Mouse (Mus musculus): ENCODE data around the gene 1700024B05Rik. TPM values are rescaled to one million over a fixed set of nuclear protein-coding genes. Genes with fewer than 3 reads are reported as not detected.
"Not testable (repeated sequence)": the region's sequence is repeated elsewhere in the genome, so short reads cannot be mapped to it uniquely, and the experiment has no call there.

The 1700024B05Rik gene
- total RNA-seq (2021): not detected
- long read RNA-seq, experiment 1: 0 reads
- long read RNA-seq, experiment 2: 0 reads

DNA sequence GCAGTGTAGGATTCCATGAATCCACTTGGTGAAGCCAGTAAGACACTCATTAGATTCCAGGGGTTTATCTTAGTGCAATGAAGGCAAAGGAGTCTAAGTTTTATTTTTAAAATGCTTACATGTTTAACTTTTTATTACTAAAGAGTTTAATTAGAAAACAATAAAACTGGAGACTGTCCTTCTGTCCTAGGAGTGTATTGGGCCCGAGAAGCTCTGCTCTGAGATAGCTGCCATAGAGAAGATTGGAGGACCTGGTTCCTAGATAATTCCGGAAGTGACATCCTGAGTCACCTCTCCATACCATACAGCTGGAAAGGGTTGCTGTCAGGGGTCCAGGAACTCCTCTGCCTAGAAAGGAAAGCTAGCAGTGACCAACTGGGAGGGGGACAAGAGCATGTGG lies at the start of gene 1700024B05Rik:
1700024B05Rik (plus strand) TSS at position 301 of the 400 bp plus-strand sequence.
- not testable (repeated sequence) for DNase-seq

DNA sequence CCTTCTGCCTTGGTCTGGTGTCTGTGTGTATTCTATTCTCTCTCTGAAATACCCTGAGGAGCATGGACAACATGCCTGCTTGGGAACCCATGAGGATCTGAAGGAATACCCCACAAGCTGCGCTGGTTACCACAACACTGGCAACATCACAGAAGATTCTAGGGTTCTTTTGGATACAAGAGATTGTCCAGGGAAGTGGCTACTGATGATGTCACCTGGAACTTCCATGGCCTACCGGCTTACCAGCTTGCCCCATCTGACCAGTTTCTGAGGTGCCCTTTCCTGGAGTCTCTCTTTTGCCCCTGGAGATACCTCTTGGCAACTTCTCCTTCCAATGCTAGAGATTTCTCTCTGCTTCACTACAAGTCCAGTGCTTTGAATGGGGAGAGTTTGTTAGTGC lies 36.6 kb upstream of the 1700024B05Rik start, which contains the start of gene Gm7980:
Gm7980 (minus strand) TSS at position 101 of the 400 bp plus-strand sequence.
- not testable (repeated sequence) for DNase-seq

DNA sequence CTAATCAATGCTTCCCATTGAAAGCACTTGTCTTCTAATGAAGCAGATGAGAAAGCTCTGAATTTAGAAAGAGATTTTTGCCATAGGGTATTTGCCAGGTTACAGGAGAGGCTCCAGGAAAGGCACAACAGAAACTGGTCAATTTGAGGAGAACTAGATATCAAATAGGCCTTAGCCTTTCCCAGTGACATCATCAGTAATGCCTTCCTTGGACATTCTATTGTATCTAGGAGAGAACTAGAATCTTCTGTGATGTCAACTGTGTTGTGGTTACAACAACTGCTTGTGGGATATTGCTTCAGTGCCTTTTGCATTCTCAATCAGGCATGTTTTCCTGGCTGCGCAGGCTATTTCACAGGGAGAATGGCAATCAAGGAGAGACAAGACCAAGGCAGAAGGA lies 19.1 kb upstream of the 1700024B05Rik start, which contains the start of gene 1700049E17Rik1:
1700049E17Rik1 (plus strand) TSS at position 301 of the 400 bp plus-strand sequence.
- DNase-seq: not testable (repeated sequence)

DNA sequence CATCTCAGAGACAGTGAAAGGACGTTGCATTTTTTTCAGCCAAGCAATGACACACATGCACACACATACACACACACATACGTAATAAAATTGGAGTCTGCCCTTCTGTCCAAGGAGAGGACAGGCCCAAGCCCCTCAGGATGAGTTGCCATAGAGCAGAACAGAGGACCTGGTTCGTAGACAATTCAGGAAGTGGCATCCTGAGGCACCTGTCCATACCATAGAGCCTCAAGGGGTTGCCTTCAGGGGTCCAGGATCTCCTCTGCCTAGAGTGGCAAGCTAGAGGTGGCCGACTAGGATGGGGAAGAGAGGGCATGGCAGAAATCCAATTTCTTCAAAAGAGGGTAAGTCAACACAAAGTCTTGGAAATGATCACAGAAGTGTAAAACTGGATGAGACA lies 20.3 kb downstream of the 1700024B05Rik start:
- DNase-seq: not testable (repeated sequence)

DNA sequence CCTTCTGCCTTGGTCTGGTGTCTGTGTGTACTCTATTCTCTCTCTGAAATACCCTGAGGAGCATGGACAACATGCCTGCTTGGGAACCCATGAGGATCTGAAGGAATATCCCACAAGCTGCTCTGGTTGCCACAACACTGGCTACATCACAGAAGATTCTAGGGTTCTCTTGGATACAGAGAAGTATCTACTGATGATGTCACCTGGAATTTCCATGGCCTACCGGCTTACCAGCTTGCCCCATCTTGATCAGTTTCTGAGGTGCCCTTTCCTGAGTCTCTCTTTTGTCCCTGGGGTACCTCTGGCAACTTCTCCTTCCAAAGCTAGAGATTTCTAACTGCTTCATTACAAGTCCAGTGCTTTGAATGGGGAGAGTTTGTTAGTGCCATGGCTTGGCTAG lies 24.0 kb downstream of the 1700024B05Rik start, which contains the start of gene Gm6401:
Gm6401 (minus strand) TSS at position 101 of the 400 bp plus-strand sequence.
- DNase-seq: not testable (repeated sequence)

DNA sequence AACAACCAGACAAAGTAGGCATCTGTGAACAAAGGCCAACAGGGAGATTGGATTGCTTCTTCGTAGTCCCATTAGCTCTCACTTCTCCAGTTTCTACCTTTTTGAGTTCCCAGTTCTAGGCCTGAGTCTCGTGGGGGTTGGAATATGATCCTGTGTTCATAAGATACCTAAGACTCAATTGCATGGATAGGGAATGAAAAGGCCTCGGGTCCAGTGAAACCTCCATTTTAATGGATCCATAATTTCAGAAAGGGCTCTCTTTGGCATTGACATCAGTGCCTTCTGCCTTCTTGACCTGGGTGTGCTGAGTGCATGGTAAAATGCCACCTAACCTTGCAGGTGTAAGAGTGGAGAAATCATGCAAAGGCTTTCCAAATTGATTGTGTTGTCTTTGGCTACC lies 24.8 kb downstream of the 1700024B05Rik start:
- not testable (repeated sequence) for DNase-seq

DNA sequence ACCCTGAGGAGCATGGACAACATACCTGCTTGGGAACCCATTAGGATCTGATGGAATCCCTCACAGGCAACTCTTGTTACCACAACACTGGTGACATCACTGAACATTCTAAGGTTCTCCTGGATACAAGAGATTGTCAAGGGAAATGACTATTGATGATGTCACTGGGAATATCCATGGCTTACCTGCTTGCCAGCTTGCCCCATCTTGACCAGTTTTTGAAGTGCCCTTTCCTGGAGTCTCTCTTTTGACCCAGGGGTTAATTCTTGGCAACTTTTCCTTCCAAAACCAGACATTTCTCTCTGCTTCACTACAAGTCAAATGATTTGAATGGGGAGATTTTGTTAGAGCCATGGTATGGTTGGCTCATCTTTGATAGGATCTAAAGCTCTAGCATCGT lies 39.4 kb downstream of the 1700024B05Rik start, which contains the start of gene Gm3543:
Gm3543 (minus strand) TSS at position 101 of the 400 bp plus-strand sequence.
- DNase-seq: not testable (repeated sequence)

Other genes with a start within 250 kb of the 1700024B05Rik start
- gene Gm8068, start 242.1 kb upstream of the 1700024B05Rik start, total RNA-seq (2021): not detected
- not detected for gene Gm7929, start 193.4 kb upstream of the 1700024B05Rik start, total RNA-seq (2021)
- gene Gm47189, start 171.6 kb upstream of the 1700024B05Rik start, total RNA-seq (2021): not detected
- gene Gm7980, start 36.7 kb upstream of the 1700024B05Rik start, total RNA-seq (2021): not detected
- gene 1700049E17Rik1, start 19.0 kb upstream of the 1700024B05Rik start, total RNA-seq (2021): not detected
- not detected for gene Gm6401, start 23.9 kb downstream of the 1700024B05Rik start, total RNA-seq (2021)
- gene Gm3543, start 39.3 kb downstream of the 1700024B05Rik start, total RNA-seq (2021): not detected
- not detected for gene Gm7951, start 173.4 kb downstream of the 1700024B05Rik start, total RNA-seq (2021)
- gene Gm17027, start 218.6 kb downstream of the 1700024B05Rik start, total RNA-seq (2021): not detected
- not detected for gene Gm3573, start 246.8 kb downstream of the 1700024B05Rik start, total RNA-seq (2021)

Measured in heart, adult 18-20 months (tissue).